Mouse (Mus musculus): ENCODE results near the gene Nfya.

Nfya gene

DNA sequence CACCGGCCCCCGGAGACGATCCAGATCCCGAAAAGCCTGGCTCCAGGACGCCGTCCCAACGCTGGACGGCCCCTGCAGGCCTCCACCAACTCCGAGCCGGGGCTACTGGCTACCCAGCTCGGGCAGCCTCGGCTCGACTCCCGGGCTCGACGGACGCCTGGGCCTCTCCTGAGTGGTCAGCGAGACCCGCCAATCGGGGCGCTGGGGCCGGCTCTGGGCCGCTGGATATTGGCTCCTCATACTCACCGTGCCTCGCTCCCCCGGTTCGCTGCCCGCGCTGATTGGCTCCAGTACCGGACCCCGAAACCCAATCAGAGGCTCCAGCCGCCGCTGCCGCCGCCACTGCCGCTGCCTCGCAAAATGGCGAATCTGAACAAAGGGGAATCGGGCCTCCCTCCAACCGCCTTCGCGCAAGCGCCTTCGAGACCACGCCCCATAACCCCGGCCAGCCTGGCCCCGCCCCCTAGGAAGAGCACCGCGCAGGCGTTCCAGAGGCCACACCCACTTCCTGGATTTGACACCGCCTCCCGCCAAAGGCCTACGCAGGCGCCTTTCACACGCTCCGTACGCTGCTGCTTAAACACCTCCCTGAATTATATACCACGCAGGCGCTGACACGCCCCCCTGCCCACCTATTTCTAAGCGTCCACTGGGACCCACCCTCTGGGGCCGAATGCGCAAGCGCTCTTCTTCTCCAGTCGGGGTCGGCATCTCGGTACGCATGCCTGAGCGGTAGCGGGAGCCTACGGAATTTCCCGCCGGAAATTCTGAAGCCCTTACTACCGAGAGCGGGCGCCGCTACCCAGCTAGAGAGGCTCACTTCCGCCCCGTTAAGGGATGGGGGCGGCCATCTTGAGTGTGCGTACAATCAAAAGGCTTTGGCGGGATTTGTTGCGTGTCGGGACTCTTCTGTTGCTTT lies at the start of gene Nfya, which contains the start of gene Oard1:
Gene Nfya, minus strand, starts transcription at position 527 of the 919 bp plus-strand sequence.
Gene Oard1, plus strand, starts transcription at position 635 of the 919 bp plus-strand sequence.
- DNase-seq (ENCODE audit: low spot score), result peak; percentile 100

GRCm38 (mm10) chr17:48457971-48458653 lies 48.4 kb upstream of the Nfya start:
- no peak for DNase-seq (ENCODE audit: low spot score)

GRCm38 (mm10) chr17:48455955-48456354 lies 46.2 kb upstream of the Nfya start:
- no peak for DNase-seq (ENCODE audit: low spot score)

- DNase-seq (ENCODE audit: low spot score), result no peak
These were observed 45.0 kb upstream of the Nfya start, which contains the start of gene Unc5cl for GRCm38 (mm10) chr17:48454688-48455087. TSS of gene Unc5cl (plus strand) at chr17:48454901.

DNA sequence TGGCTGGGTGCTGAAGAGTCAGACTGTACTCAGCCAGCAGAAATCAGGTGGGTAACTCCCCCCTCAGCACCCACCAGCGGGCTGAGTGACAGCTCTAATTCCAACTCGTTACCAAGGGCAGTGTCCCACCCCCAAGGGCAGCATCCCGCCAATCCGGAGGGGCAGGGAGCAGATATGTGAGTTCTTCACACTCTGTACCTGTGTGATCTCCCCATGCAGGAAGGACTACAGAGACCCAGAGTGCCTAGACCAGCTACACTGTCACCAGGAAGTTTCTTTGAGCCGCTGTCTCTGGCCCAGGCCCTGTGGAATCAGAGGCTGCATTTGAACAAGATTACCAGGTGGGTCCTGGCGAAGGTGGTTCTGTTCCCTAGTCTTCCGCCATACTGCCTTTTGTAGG lies 44.5 kb upstream of the Nfya start:
- DNase-seq (ENCODE audit: low spot score), result no peak

- DNase-seq (ENCODE audit: low spot score), result no peak
These were observed 43.8 kb upstream of the Nfya start for GRCm38 (mm10) chr17:48453489-48453888.

DNA sequence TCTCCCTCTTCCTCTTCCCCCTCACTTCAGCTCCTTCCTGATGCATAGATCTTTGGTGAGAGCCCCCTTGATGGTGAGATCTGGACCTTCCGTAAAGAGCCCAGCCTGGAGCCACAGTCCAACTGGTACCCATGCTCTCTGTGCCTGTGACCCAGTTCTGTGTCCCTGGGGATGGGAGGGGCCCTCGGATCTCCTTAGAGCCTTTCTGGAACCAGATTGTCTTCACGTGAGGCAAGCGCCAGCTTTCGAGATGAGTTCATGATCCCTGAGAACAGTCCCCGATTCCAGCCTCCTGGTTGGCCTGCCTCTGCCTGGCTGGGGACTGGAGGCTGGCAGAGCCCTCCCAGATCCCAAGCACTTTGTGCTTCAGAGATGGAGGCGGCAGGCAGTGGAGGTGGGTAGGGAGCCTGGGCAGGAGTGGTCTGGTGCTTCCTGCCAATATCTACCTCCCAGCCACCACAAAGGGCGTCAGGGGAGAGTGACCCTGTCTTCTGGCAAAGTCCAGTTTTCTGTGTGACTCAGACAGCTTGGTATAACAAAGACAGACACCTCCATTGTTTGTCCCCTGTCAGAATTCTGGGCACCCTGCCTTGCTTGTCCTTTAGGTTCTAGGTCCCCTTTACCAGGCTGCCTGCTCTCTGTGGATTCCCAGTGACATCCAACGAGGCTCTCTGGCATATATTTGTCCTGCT lies 42.2 kb upstream of the Nfya start:
- peak; percentile 23 for DNase-seq (ENCODE audit: low spot score)

DNA sequence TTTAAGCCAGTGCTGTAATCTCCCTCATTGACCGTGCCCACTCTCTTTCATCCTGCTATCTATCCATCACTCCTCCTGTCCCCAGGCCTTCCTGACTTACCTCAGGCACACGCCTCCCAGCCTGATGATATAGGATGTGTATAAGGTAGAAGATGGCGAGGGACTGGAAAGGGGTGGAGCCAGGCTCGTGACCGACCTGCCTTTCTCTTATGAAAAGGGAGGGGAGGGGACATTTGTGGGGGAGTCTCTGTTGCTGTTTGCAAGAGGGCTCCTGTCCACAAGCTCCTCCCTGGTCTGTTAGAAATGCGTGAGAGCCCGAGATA lies 41.6 kb upstream of the Nfya start, which contains the start of gene Tspo2:
Gene Tspo2, minus strand, starts transcription at position 170 of the 323 bp plus-strand sequence.
- no peak for DNase-seq (ENCODE audit: low spot score)

DNA sequence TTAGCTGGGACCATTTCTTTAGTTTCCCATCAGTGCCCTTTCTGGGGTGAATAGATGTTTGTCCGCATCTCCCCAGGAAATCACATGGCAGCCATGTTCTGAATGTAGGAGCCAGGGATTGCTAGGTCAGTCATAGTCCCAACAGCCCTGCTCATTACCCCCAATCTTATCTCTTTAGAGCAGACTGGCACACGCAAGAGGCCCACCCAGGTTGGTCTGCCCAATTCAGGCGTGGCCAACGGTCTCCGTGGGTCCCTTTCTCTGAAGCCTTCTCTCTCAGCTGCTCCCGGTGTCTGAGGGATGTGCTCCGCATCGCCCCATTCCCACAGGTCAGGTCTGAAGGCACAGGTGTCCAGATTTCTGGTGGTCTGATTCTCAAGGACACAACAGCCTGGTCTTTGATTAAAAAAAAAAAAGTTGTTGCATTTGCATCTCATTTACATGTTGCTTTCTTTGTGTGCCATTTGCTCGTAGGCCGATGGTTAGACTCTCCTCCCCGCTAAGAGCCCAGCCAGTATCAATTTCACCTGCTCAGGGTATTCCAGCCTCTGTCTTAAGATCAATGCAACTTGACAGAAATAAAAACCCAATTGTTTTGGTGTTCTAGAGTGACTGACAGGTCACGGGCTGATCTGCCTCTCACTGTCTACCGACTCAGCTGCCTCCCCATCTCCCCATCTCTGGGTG lies 41.1 kb upstream of the Nfya start:
- DNase-seq (ENCODE audit: low spot score), result no peak

GRCm38 (mm10) chr17:48447675-48448074 lies 38.0 kb upstream of the Nfya start:
- DNase-seq (ENCODE audit: low spot score), result no peak

DNA sequence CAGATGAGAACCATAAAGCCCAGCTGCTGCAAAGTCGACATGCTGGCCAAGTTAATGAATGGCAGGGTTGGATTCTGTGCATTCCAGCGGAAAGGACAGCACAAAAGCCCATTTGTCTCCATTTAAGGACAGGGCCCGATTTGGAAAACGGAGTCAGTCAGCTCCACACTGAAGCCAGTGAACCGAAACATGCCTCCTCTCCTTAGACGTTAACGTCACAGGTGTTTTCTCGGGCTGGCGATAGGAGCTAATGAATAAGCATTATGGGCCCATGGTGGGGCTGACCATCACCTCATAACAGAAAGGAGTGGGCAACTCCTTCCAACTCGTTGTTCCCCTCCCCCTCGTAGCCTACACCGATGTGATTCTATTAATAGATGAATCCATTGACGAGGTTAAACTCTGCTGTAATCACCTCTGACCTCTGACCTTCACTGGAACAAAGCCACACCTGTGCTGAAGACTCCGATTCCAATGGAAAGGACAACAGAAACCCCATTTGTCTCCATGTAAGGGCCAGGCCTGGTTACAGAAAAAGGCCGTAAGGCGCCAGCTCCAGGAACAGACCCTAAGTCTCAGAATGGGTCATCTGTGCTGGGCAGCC lies 33.9 kb upstream of the Nfya start:
- DNase-seq (ENCODE audit: low spot score), result no peak

DNA sequence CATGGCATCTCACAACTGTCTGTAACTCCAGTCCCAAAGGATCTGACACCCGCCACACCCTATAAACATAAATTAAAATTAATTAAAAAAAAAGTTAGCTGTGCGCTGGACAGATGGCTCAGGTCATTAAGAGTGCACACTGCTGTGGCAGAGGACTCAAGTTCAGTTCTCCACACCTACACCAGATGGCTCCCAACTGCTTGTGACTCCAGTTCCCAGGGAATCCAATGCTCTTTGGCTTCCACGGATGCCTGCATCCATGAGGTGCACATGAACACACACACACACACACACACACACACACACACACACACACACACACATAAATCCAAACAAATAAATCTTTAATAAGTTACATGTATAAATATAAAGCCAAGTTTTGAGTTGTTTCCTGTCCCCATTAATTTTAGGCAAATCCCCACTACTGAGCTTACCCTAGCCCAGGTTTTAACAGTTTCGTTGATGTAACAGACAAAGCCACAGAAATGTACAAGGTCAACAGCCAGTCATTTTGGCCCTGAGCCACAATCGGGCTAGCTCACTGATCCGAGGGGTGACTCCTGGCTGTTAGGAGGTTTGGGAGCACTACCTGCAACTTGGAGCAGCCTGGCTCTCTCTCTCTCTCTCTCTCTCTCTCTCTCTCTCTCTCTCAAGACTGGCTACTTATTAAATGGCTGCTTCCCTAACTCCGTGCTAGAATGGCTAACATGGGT lies 33.2 kb upstream of the Nfya start:
- no peak for DNase-seq (ENCODE audit: low spot score)

DNA sequence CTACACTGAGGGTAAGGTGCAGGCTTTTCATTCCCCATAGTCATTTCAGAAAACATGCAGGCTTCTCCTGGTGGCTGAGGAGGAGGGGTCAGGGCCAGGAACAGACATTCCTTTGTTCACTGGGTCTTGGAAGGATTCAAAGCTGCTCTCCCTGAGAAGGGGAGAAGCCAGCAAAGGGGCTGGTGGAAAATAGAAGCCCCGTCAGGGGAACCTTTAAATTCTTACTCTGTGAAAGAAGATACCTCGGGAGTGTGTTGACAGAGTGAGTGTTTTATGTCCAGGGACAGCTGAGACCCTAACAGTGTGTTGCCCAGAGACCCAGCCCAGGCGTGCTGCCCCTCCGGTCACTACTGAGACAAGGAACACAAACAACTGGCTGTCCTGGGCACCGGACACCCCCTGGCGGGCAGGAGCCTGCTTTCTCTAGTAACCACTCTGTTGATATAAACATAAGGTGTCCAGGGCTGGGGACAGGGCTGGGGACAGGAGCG lies 27.8 kb upstream of the Nfya start:
- no peak for DNase-seq (ENCODE audit: low spot score)

GRCm38 (mm10) chr17:48436487-48436886 lies 26.8 kb upstream of the Nfya start:
- DNase-seq (ENCODE audit: low spot score), result no peak

DNA sequence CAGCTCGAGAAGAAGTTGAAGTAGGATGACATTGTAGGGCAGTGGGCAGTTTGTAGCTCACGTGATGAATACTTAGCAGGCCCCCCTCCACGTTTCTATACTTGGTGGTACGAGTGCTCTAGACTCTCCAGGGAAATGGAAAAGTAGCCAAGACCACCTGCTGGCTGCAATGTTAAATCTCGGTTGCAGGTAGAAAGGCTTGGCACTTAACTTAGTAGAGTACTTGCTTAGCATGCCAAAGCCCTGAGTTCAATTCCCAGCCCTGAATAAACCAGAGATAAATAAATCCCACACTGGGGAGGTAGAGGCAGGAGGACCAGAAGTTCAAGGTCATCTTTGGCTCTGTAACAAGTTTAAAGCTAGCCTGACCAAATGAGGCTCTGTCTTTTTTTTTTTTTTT lies 24.8 kb upstream of the Nfya start:
- DNase-seq (ENCODE audit: low spot score), result no peak

GRCm38 (mm10) chr17:48433689-48434330 lies 24.1 kb upstream of the Nfya start:
- DNase-seq (ENCODE audit: low spot score), result no peak

GRCm38 (mm10) chr17:48433006-48433655 lies 23.4 kb upstream of the Nfya start:
- DNase-seq (ENCODE audit: low spot score), result no peak

- DNase-seq (ENCODE audit: low spot score), result no peak
These were observed 22.7 kb upstream of the Nfya start, which contains the start of gene Apobec2 for GRCm38 (mm10) chr17:48432158-48432980. TSS of gene Apobec2 (minus strand) at chr17:48432930.

- no peak for DNase-seq (ENCODE audit: low spot score)
These were observed 21.3 kb upstream of the Nfya start for GRCm38 (mm10) chr17:48431054-48431453.

Measured in MN1 (cell line).